Mouse (Mus musculus): ENCODE data around the gene Tbl3.

GRCm38 (mm10) chr17:24650766-24651165 is 56.7 kb downstream of the Tbl3 start:
- TF ChIP-seq POLR2A (IDR thresholded peaks at IDR 0.05; ENCODE audit: low read depth, low read length) (no peak), CTCF (IDR thresholded peaks at IDR 0.05; ENCODE audit: borderline replicate concordance, insufficient read depth, low read length) (no peak)

Data from embryonic fibroblast, embryonic 13.5 days (primary cell).